Mouse (Mus musculus): ENCODE results near the gene Nudt22.
A peak's percentile ranks its signal among the peaks of the same experiment; 100 is the strongest.
"Not testable (repeated sequence)": the region's sequence is repeated elsewhere in the genome, so short reads cannot be mapped to it uniquely, and the experiment has no call there.

Gene Nudt22

DNA sequence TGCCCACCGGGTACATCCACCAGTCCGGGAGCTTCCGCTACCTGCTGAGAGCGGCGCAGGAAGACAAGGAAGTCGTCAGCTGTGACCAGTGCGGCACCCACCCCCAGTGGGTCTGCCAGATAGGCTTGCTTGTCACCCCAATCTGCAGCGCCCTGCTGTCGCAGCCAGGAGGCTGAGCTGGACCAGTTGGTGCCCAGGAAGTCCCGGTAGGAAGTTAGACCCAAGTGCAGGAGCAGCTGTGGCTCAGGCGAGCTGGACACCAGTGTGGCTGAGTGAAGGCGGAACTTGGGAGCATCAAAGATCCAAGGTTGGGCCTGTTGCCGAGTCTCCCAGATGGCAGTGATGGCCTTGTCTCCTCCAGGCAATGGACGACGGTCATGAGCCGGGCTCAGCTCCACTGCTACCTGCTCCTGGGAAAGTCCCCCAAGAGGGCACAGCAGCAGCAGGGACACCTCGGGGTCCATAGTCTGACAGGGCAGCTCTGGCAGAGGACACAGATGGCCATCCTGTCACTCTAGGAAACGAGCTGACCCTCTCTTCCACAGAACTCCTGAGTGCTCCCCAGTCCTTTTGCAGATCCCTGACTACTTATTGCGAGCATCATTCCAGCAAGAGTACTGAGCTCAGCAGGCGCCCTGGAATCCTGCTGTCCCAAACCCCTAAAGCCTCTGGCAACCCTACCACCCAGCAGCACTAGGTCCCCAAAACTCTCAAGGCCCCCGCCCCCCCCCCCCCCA lies 494 bp downstream of the Nudt22 start:
- no peak for DNase-seq (ENCODE audit: low read depth, low spot score)

DNA sequence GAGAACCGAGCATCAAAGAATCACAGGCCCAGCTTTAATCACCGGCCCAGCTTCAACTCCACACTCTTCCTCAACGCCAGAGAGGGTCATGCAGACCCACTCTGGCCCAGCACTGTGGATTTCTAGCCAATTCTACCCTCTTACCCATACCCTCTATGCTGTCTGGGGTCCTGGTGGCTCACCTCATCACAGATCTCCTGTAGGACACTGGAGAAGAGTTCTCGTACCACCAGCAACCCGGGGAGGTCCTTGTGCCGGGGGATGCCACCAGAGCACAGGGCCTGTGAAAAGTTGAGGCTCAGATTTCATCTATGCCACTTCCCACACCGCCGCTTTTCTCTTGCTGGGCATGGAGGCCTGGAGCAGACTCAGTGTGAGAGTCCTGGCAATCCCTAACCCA lies 1.4 kb downstream of the Nudt22 start:
- DNase-seq (ENCODE audit: low read depth, low spot score) = no peak

DNA sequence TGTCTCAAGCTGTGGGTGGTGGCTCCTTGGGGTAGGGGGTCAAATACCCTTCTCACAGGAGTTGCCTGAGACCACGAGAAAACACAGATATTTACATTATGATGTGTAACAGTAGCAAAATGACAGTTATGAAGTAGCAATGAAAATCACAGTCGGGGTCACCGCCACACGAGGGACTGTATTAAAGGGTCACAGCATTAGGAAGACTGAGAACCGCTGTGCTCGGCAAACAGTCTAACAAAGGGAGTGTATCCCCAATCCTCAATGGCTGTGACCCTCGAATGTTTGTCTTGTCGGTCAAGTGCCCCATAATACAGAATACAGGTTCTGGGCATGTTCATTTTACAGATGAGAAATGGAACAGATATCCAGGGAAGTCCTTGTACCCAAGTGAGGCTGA lies 1.9 kb downstream of the Nudt22 start:
- no peak for DNase-seq (ENCODE audit: low read depth, low spot score)

DNA sequence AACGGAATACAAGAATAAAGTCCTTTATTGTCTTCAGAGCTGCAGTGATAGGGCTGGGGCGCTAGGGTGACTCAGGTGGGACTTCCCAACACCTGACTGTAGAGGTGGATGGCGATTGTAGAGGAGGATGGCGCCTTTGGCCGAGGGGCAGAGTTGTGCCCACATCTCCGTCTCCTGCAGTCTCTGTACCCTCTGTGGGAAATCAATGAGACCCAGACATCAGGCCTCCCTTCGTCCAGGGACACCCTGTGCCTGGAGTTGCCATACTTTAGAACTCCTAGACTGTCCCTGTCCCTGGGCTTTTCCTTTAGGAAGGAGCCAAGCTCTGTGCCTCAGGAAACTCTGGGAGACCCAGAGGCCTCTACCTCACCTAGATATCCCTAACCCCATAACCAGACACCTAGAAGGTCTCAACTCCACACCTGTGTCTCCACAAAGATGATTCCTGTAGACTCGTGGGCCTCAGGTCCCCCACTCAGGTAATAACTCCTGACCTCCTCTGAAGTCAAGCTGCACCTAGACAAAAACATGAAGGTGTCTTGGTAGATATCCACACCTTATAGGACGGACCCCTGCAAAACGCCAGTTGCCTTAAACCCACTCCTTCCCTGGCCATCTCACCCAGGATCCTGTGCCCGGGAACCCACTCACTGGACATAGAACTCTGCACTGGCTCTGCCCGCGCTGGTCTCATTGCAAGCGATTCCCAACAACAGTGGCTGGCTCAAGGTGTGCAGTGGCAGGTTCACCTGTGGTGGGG lies 2.7 kb downstream of the Nudt22 start:
- DNase-seq (ENCODE audit: low read depth, low spot score) = no peak

DNA sequence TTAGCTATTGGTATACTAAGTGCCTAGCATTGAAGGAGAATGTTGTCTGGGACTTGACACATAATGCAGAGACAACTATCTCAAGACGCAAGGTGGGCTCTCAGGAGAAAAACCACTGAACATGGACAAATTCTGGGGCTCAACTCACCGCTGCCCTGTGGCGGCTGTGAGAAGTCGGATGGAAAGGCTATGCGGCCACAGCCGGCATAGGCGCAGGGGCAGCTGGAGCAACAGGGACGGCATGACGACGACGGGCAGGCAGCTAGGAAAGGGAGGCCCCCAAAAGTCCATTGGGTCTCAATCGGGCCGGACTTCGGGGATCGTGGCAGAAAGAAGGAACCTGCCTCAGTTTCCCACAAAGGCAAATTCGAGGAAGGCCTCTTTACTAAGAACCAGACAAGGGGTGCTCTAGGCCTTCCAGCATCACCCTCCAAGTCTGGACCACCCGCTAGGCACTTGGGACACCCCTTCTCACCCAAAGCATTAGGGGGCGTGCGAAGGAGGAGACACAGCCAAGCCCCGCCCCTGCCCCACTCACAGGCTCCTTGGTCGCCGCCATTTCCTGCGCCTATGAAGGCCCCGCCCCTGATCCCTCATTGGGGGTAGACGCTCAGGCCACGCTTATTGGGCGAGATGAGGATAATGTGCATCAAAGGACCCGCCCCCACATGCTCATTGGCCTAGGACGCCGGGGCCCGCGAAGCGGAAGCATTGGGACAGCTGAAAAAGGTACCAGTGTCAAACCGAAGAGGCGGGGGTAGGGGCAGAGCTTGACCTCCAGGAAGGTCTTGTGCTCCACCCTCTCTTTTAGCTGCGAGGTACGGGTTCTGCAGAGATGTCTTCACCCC lies 3.7 kb downstream of the Nudt22 start, which contains the start of gene Dnajc4:
Gene Dnajc4 (minus strand): TSS at position 562 of the 848 bp plus-strand sequence.
- peak; percentile 100 for DNase-seq (ENCODE audit: low read depth, low spot score)

DNA sequence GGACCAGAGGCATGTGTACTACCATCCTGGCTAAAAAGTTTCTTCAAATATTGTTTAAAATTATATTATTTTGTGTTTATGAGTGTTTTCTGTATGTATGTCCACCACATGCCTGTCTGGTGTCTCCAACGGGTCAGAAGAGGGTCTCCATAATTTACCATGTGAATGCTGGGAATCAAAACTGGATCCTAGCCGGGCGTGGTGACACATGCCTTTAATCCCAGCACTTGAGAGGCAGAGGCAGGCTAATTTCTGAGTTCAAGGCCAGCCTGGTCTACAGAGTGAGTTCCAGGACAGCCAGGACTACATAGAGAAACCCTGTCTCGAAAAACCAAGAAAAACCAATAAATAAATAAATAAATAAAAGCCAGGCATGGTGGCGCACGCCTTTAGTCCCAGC lies 4.8 kb downstream of the Nudt22 start:
- DNase-seq (ENCODE audit: low read depth, low spot score) = not testable (repeated sequence)

DNA sequence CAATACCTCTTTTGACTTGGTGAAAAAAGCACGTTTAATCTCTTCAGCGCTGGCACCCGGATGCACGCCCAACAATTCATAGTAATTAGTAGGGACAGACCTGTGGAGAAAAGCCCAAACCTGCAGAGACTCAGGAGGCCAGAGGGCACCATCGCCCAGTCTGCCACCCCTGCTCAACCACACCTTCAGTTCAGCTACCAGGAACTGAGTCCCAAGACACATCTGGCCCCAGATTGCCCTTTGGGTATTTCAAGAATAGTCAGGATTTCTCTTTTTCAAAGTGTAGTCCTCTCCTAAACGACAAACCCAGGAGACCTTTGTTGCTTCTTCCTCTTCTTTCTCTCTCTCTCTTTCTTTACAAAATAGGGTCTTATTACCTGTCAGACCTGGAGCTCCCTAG lies 5.2 kb downstream of the Nudt22 start:
- no peak for DNase-seq (ENCODE audit: low read depth, low spot score)

DNA sequence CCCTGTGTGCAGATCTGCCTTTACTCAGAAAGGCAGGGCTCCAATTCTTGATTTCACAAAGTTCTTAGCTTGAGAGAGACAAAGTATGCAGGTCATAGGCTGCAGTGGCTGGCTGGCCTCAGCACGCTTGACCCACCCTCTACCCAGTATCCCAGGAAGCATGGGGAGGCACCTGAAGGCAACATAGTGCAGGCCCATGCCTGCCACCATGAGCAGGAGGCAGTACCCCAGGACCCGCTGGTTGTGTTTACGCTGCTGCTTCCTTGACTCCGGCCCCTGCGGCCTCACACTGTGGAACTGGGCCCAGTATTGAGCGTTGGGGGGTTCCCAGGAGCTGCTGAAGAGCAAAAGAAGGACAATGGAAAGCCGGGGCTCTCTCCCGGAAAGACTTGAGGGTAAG lies 6.7 kb downstream of the Nudt22 start:
- no peak for DNase-seq (ENCODE audit: low read depth, low spot score)

DNA sequence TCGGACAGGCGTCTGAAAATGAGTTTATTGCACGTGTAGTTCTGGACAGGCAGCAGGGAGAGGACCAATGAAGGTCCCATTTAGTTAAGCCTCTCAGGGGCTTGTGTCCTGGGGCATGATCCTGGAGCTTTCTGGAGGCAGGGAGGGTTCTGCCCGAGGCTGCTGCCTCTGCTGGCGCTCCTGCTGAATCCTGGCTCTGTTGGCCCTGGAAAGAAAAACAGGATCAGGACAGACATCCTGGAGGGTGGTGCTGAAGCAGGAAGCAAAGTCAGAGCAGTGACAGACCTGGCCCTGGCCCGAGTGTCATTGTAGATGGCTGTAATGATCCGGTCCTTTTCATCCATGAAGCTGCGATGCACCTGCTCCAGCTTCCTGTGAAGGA lies 8.0 kb downstream of the Nudt22 start:
- no peak for DNase-seq (ENCODE audit: low read depth, low spot score)

DNA sequence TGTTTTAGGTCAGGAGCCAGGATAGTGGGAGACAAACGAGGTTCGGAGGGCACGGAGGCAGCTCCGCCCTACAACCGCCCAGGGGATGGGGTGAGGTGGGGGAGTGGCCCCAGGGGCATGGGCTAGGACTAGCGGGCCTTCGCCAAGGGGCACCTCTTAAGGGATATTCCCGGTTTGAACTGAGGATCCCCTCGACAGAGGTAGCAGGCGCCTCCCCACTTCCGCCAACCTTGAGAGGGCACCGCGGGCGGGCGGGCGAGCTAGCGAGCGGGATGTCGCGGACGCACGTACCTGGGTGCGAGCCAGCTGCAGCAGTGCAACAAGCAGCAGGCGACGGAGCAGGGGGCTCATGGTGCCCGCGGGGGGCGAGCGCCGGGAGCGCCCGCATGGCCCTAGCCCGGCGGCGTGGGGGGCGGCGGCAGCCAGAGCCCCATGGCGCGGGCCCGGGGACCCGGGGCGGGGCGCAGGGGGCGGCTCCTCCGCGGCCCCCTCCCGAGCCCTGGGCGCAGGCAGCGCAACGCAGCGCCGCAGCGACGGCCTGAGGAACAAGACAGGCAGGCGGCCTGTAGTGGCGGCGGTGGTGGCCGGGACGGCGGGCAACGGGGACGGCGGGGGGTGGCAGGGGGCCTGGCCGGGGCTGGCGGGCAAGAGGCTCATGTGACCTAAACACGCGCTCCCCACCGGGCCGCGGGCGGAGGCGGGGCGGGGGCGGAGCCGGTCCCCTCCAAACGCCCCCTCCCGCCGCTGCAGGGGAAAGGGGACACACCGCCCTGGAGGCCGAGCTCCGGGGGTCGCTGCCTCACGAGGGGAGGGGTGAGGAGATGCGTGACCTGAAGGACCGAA lies 8.6 kb downstream of the Nudt22 start, which contains the start of gene Vegfb:
Gene Vegfb (minus strand): TSS at position 591 of the 843 bp plus-strand sequence.
- DNase-seq (ENCODE audit: low read depth, low spot score) = peak; percentile 80

DNA sequence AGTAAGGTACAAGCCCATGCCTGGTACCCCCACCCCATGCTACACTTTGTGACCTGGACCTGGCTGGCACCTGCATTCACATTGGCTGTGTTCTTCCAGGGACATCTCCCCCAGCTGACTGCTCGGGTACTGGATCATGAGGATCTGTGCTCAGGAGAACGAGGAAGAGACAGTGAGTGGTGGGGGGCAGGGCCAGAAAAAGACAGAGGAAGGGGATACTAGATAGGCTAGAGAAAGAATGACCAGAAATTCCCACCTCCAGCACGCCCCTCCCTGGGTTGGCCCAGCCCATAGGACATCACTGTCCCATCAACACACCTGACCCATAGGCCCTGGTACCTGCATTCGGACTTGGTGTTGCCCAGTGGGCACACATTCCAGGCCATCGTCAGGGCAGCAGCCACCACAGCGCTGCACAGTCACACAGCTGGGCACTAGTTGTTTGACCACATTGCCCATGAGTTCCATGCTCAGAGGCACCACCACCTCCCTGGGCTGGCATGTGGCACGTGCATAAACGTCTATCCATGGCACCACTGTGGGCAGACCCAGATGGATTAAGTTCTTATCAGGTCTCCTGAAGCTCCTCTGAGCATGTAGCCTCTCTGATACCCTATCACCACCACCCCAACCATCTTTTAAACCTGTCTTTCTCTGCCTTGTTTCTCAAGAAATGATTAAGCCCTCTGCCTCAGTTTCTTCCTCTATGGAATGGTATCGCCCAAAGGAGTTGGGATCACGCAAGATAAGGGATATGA lies 9.8 kb downstream of the Nudt22 start:
- no peak for DNase-seq (ENCODE audit: low read depth, low spot score)

DNA sequence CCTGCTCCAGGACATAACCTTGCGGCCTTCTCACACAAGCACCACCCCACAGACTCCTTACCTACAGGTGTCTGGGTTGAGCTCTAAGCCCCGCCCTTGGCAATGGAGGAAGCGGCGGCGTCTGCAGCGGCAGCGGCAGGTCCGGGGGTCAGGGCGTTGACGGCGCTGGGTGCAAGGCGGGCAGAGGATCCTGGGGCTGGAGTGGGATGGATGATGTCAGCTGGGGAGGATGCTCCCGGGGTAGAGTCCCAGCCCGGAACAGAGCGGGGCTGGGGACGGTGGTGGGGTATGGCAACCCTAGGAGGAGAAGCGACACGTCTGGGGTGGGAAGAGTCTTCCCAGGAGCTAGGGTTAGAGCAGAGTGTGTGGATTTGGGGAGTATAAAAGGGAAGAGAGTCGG lies 10.6 kb downstream of the Nudt22 start:
- DNase-seq (ENCODE audit: low read depth, low spot score) = no peak

DNA sequence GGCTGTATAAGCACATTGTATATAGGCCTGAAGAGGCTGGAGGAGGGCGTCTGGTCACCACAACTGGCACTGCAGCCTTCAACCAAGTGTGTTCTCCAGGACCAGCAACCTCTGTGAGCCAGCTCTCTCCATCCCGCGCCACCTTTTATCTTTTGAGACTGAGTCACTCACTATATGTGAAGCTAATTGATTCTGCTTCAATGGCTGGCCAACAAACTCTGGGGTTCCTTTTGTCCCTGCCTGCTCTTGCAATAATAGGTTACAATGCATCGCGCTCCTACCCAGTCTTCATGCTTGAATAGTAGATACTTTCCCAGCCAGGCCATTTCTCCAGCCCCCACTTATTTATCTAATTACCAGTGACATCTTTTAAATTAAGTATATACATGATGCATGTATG lies 12.3 kb downstream of the Nudt22 start:
- no peak for DNase-seq (ENCODE audit: low read depth, low spot score)

DNA sequence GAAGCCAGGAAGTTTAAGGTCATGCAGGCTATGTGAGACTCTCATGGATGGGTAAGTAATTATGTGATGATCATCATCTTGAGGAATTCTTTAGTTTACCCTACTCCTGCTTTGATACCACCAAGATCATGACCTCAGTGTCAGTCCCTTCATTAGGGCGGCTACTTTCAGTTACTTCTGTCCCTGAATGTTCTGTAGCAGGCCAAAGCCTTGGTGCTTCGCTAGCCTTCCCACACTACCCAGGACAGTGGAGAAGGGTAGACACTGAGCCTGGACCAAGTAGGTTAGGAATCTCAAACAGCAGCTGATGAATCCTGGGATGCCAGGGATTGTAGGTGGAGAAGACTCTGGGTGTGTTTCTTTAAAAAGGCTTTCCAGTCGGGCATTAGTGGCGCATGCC lies 14.5 kb downstream of the Nudt22 start:
- no peak for DNase-seq (ENCODE audit: low read depth, low spot score)

DNA sequence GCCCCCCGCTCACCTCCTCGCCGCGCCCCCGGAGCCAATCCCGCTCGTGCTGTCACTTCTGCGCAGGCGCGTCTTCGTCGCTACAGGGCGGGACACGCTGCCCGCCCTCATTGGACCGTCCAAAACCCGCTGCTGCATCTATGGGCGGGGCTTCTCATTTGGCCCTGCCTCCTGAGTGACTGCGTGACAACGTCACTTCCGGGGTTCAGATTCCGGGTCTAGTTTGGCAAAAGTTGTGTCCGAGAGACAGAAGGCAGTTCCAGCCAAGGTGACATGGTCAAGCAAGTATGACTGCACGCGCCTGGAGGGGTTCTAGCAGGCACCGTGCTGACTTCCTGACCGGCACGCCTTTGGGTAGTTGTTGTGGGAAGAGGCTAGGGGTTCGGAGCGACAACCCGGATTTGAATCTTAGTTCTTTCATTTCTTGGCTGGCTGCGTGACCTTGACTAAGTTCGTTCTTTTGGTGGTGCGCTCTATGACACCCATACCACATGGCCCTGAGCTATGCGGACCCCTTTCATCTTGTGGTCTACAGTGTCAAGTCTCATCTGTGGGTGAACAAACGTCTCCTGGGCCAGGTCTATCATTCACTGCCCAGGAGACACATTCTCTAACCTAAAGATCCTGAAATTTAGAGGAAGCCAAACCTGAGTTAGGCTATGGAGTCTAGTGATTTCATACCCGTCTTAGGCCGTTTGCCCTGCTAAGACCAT lies 15.4 kb downstream of the Nudt22 start, which contains the start of gene Fkbp2:
Gene Fkbp2 (minus strand): TSS at position 121 of the 713 bp plus-strand sequence.
- DNase-seq (ENCODE audit: low read depth, low spot score) = peak; percentile 99

DNA sequence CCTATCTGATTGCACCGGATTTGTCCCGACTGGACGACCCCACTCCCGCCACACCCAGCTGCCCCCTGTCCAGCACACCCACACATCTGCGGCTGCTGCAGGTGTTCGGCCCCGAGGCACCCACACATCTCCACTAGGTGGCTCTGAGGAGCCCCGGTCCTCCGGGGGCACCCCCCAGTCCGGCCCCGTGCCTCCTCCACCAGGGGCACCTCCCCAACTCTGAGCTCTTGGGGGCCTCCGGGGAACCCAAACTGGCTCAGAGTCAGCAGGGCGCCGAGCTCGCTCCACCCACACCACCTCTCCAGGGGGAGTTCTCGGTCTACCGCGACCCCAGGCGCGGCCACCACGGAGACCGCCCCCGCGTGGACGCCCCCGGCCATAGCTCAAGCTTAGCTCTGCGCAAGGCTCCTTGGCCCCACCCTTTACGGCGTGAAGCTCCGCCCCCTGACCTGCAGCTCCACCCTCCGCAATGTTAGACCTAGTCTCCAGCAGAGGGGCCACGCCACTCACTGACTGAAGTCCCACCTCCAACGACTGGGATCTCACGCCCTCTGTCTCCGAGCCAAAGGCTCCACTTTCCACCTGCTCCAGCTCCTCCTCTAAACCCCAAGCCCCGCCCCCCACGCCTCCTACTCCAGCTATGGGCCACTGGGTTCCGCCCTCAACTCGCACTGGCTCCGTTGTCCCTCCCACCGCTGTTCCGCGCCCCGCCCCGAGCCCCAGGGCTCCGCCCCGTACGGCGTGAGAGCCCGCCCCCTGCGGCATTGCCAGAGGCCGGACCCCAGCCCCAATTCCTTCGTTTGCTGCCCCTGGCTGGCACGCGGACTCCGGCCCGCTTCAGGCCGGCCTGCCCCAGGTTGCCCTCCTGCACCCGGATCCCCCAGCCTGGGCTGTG lies 16.2 kb downstream of the Nudt22 start:
- peak; percentile 100 for DNase-seq (ENCODE audit: low read depth, low spot score)

DNA sequence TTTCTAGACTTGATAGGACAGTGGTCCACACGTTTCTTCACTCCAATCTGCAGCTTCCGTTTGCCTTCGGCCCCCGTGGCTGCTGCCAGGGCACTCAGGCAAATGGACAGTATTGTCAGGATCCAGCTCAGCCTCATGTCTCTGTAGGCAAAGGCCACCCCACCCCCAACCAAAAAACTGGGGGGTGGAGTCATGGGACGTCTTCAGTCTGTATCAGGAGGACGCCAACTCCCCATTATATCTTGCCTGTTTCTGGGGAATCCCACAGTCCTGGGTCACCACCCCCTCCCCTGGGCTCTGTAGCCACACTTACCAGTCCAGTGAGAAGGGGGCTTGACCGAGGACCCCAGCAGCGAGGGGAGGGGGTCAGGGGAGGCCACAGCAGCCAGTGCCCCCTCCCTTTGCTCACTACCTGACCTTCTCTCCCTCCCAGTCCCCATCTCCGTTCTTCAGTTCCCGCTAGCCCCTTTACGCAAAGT lies 16.9 kb downstream of the Nudt22 start:
- peak; percentile 84 for DNase-seq (ENCODE audit: low read depth, low spot score)

DNA sequence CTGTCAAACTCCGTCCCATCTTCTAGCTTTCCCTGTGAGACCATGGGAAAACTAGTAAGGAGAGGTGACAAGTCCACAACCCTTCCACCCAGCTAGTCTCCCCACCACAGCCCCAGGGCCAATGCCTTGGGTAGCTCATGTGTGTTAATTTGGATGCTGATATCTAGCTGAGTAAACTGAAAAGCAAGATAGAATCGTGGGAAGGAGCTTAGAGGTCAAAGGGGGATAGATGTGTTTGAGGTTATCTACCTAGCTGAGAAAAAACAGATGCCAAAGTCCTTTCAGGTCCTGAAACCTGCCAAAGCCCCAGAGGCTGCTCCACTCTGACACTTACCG lies 17.3 kb downstream of the Nudt22 start:
- no peak for DNase-seq (ENCODE audit: low read depth, low spot score)

Measured in A20 (cell line).